Mouse (Mus musculus) 3134 (cell line): ENCODE results near the gene Trip11.

Experiments used
- DNase-seq: peaks from one replicate; pipeline ENCODE4 v3.0.0-alpha.2; 2011; ENCODE audit warnings: low spot score; ENCODE audit not compliant: insufficient read length; ENCODE audit errors: extremely low read depth

Gene Trip11

DNA sequence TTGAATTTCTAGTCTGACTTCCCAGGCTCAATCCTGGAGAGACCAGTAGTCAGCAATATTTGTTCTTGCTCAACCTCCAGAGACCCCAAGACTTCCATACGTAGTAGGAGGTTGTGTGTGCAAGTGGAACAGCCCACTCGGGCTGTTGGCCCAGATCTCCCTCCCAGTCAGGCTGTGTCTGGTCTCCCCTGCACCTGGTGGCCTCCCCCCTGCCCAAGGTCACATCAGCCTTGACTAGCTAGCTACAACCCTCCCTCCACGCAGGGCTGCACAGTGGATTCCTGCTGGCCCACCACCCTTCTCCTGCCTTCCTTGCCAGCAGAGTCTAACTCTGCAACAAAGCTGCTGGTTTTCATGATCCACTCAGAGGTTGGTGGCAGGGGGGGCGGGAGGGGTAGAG lies 81.8 kb downstream of the Trip11 start:
- no peak for DNase-seq

GRCm38 (mm10) chr12:101823161-101823560 lies 89.9 kb downstream of the Trip11 start:
- no peak for DNase-seq

- no peak for DNase-seq
Observed at GRCm38 (mm10) chr12:101821596-101821995, 91.5 kb downstream of the Trip11 start.

- DNase-seq, result no peak
Observed at GRCm38 (mm10) chr12:101819570-101819969, 93.5 kb downstream of the Trip11 start.

DNA sequence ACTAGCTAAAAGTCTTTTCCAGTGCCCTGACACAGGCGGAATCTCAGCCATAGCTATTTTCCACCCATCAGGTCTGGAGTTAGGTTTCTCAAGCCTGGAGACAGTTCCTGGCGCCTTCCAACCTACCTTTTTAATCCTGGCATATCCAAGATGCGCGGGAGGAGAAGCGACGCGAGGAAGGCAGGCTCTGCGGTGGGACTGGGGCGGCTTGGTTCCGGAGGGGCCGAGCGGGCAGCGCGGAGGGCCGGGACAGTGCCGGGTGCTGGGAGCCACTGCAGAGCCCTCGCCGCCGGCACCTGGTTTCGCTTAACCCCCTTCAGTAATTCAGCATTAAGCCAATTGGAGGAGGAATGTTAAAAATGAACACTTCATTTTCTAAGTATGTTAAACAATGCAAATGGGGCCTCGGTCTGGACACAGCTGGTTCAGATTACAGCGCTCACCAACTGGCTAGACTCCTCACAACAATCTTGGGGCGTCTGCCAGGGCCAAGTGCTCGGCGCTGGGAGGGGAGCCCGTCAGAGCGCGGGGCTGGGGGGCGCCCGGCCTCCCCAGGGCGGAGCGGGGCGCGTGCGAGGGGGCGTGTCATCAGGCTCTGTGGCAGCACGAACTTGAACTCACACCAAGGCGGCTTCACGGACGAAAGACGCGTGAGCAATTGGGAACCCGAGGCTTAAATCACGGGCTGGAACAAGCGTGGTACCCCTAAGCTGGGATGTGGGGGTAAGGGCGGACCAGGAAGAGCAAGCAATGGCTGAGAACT lies 94.3 kb downstream of the Trip11 start, which contains the start of gene Fbln5:
Gene Fbln5 (minus strand): TSS at position 448 of the 763 bp plus-strand sequence.
- no peak for DNase-seq

- DNase-seq, result no peak
Observed at GRCm38 (mm10) chr12:101818246-101818607, 94.8 kb downstream of the Trip11 start.

- DNase-seq, result no peak
Observed at GRCm38 (mm10) chr12:101816810-101817209, 96.3 kb downstream of the Trip11 start.

DNA sequence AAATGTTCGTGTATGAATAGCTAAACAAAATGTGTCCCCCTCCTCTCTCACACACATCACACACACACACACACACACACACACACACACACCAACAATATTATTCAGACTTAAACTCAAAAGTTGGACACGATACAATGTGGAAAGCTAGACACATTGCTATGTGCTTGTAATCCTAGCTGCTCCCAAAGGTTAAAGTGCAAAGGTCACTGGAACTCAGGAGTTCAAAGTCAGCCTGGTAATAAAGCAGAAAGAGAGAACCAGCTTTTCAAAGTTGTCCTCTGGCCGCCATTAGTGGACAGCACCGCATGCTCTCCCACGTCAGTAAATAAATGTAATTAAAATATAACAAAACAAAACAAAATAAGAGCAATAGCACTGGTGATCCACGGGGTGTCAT lies 97.3 kb downstream of the Trip11 start:
- DNase-seq, result no peak

DNA sequence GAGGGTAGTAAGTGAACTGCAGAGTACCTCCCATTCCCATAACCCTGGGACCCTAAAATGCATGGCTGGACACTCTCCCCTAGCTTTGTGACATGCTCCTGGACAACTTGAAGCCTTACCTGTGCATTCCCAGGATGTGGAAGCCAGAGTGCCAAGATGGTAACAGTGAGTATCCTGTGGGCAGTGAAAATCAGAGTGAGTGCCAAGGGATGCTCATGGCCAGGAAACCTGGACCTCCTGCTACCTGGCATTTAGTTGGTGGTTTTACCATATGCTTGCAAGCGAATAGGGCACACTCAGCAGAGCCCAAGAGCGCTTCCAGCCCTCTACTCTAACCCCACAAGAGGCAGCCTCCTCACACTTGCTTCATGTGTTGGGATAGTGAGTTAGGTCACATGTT lies 98.6 kb downstream of the Trip11 start:
- DNase-seq, result no peak

DNA sequence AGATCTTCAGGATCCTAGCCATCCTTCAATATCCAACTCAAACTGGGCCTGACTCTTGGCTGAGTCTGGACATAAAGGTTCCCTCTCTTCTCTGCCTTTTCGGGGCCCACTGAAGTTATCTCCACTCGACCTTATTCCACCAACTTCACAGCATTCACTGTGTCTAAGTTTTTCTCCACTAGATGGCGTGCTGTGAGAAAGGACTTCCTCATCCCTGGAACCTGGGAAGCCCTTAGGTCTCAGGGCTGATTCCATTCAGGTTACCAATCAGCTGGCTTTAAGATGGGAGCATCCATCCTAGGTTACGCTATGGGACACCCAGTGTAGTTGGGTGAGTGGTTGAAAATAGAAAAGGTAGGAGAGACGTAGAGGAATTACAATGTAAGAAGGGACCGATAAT lies 101.9 kb downstream of the Trip11 start:
- DNase-seq, result no peak

DNA sequence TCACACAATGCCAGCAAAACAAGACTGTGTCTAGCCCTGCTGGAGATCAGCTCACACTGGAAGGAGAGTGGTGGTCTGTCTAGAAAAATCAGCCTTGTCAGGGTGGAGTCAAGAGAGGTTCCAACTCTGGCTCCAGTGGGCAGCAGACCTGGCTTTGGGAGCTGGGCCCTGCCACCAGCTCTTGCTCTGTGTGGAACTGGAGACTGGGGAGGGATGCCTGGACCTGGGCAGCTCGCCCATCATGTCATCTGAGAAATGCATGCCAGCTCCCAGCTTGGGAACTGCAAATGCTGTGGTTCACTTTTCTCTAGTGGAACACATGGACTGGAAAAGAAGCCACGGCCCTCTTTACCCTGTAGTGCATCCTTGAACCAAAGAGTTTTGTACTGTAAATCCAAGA lies 102.6 kb downstream of the Trip11 start:
- DNase-seq, result no peak

DNA sequence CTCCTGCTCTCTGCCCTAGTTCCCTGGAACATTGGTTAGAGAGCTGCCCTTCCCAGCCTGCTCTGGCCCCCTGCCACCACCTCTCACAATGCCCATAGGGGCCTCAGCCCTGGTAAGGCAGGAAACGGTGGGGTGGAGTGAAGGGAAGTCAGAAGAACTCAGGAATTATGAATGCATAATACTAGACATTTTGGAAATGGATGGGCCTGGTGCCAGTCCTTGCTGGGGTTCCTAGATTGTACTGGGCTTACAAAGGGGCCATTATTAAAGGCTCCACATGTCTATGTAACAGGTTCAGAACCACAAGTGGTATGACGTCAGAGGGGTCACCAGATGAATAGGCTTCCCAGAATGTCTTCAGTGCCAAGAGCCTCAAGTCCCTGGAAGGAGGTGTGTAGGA lies 105.7 kb downstream of the Trip11 start:
- no peak for DNase-seq

GRCm38 (mm10) chr12:101802445-101802844 lies 110.6 kb downstream of the Trip11 start:
- no peak for DNase-seq

GRCm38 (mm10) chr12:101801744-101802143 lies 111.3 kb downstream of the Trip11 start:
- no peak for DNase-seq

DNA sequence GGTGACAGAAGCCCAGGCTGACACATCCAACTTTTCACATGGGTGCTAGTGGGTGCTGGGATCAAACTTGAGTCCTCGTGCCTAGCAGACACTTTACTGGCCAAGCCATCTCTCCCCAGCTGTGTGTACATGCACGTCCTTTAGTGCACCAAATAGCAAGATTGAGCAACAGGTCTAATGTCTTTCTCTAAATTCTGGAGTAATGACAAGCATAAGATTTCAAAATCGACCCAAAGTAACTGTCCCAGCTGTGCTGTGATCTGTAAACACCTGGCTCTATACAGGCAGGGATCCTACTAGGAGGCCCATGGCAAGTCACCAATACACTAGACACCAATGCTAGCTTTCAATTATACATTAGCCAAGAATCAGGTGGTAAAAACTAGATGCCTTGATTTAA lies 112.0 kb downstream of the Trip11 start:
- DNase-seq, result no peak

DNA sequence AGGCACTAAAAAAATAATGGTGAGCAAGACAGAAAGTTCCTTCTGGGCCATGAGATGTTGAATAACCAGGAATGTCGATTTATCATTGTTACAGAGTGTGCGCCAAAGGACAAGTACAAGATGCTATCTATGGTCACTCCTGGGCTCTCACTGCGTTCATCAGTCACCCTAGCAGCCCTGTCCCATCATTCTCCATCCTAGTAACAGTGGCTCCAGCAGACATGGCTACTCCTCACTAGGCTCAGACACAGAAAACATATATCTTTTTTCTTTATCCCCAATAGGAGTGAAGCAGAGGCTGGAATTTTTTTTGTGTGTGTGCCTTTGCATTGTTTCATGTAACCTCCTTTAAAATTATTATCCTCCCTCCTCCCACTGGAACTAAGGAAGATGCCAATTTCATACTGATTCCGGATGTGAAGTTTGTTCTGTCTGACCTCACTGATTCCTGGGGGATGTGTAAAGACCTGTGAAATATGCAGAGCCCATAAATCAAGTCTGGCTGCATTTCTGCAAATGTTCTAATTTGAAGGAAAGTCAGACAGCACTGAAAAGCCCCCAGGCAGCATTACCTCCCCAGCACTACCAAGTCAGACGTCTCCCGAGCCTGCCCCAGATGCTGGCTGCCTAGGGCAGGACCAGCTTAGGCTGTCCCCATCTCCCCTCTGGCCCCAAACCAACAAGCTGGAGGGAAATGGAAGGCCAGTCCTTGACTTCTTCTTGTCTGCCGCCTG lies 114.7 kb downstream of the Trip11 start:
- DNase-seq, result no peak

DNA sequence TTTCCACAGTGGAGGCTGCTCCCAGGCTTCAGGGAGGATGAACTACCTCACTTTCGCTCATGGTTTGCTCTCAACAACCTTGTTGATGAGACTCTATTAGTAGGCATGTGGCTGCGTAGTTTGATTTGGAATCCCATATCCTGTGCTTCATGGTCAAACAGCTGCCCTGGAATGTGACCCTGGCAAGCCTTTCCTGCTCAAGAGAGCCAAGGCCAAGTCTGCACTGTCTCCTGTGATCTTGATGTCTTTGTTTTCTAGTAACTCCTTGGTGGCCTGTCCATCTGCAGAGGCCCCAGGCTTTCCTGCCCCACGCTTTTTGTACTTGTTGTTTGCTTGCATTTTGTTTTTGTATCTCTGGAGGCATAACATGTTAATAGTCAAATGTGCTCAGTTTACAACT lies 118.6 kb downstream of the Trip11 start:
- no peak for DNase-seq

- DNase-seq, result no peak
Observed at GRCm38 (mm10) chr12:101793221-101793621, 119.8 kb downstream of the Trip11 start.

DNA sequence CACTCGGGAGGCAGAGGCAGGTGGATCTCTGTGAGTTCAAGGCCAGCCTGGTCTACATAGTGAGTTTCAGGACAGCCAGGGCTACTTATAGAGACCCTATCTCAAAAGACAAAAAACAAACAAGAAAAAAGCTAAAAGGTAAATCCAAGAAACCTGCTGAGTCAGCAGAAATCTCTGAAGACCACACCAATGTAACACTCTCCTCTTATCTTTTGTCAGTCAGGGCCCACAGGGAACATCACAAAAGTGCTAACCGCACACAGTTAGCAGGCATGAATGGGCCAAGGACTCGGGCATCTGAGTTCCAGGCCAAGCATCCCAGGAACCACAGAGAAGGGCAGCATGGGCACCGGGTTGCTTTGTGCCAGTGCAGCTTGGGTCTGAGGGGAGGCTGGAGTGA lies 120.4 kb downstream of the Trip11 start:
- no peak for DNase-seq

DNA sequence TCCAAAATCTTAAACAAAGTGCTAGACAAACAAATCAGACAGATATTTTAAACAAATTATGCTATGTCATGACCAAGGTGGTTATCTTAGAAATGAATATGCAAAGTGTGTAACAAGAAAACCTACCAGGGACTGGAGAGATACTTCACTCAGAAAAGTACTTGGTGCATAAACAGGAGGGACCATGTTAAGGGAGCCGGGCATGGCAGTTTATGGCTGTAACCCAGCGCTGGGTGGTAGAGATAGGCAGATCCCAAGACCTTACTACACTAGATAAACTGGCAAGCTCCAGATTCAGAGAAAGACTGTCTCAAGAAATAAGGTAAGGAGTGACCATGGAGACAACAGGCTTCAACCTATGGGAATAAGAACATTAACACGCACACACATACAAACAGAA lies 123.3 kb downstream of the Trip11 start:
- no peak for DNase-seq

DNA sequence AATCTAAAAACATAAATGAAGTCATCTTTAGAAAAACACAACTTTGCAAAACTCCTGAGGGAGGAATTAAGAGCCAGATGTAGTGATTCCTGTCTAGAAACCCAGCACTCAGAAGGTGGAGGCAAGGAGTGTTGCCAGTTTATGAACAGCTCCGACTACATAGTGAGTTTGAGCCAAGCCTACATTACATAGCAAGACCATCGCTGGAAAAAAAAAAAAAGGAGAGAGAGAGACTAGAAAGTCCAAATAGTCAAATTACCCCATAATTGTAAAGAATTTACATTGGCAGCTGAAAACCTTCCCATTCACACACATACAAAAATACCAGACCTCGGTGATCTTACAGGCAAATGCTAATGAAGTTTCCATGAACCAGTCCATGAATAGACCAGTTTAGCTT lies 123.8 kb downstream of the Trip11 start:
- DNase-seq, result no peak
